Mouse (Mus musculus): Measurements from ENCODE around the gene Olfr324.

- TF ChIP-seq TAL1 (IDR thresholded peaks at IDR 0.05; ENCODE audit: low read length) (no peak), CTCF (IDR thresholded peaks at IDR 0.05 in 2 of 3, conservative IDR thresholded peaks at IDR 0.05 in 1 of 3; ENCODE audit: control insufficient read depth in 1 of 3, insufficient read depth in 1 of 3, low read depth in 2 of 3, low read length in 3 of 3, poor library complexity in 1 of 3, severe bottlenecking in 1 of 3) (no peak), RCOR1 (IDR thresholded peaks at IDR 0.05; ENCODE audit: low read depth, low read length) (no peak), MAZ (IDR thresholded peaks at IDR 0.05; ENCODE audit: low read depth, low read length) (no peak), POLR2A (IDR thresholded peaks at IDR 0.05; ENCODE audit: control insufficient read depth in 1 of 2, insufficient read depth in 1 of 2, low read depth in 1 of 2, low read length in 2 of 2, poor library complexity in 1 of 2) (no peak), USF1 (IDR thresholded peaks at IDR 0.05; ENCODE audit: low read depth, low read length) (no peak), MYB (IDR thresholded peaks at IDR 0.05; ENCODE audit: low read depth, low read length) (no peak), ZKSCAN1 (IDR thresholded peaks at IDR 0.05; ENCODE audit: low read depth, low read length) (no peak), MAX (IDR thresholded peaks at IDR 0.05; ENCODE audit: low read length) (no peak), EP300 (IDR thresholded peaks at IDR 0.05; ENCODE audit: low read depth in 1 of 2, low read length in 2 of 2) (no peak), ELF1 (IDR thresholded peaks at IDR 0.05; ENCODE audit: low read depth, low read length) (no peak), KAT2A (conservative IDR thresholded peaks at IDR 0.05; ENCODE audit: low read depth, low read length) (no peak), CHD2 (IDR thresholded peaks at IDR 0.05; ENCODE audit: low read length) (no peak), TCF12 (IDR thresholded peaks at IDR 0.05; ENCODE audit: low read depth, low read length) (no peak)
Measured at GRCm38 (mm10) chr11:58605228-58605627, 10.3 kb downstream of the Olfr324 start.

All from MEL (cell line).